Mouse (Mus musculus): Measurements from ENCODE around the gene Ssxb8. TPM values are rescaled to one million over a fixed set of nuclear protein-coding genes. Genes with fewer than 3 reads are reported as not detected.

Gene Ssxb8
- not detected in 2 replicates for polyA plus RNA-seq (2012; ENCODE audit: low replicate concordance)

DNA sequence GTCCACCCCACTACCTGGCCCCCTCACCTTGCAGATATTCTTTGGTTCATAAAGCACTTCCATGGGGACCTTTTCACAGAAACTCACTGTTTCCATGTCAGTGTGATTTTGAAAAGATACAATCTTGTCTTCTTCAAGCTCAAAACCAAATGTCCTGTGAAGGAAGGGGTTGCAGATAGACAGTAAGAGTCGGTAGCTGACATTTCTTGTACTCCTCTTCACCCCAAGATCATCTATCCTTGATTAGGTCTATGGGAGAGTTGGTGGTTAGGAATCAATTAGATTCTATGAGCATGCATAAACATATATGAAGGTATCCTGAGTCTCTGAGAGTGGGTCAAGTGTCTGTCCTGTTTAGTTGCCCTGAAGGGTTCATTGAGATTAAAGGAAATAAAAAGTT is at the start of gene Ssxb8:
Gene Ssxb8, minus strand, starts transcription at position 101 of the 400 bp plus-strand sequence.

Other genes with a start within 250 kb of the Ssxb8 start
- not detected in 2 replicates for gene Ssxb2, start 229.1 kb downstream of the Ssxb8 start, polyA plus RNA-seq (2012; ENCODE audit: low replicate concordance)
- not detected in 2 replicates for gene Gm14459, start 165.9 kb downstream of the Ssxb8 start, polyA plus RNA-seq (2012; ENCODE audit: low replicate concordance)
- not detected in 2 replicates for gene Ssxb6, start 142.6 kb downstream of the Ssxb8 start, polyA plus RNA-seq (2012; ENCODE audit: low replicate concordance)
- not detected in 2 replicates for gene Ssxb3, start 99.0 kb downstream of the Ssxb8 start, polyA plus RNA-seq (2012; ENCODE audit: low replicate concordance)
- gene Ssx9, start 57.6 kb upstream of the Ssxb8 start, polyA plus RNA-seq (2012; ENCODE audit: low replicate concordance) = not detected in 2 replicates
- not detected in 2 replicates for gene Ssxb5, start 112.8 kb upstream of the Ssxb8 start, polyA plus RNA-seq (2012; ENCODE audit: low replicate concordance)
- not detected in 2 replicates for gene Gm6592, start 153.2 kb upstream of the Ssxb8 start, polyA plus RNA-seq (2012; ENCODE audit: low replicate concordance)
- gene Gm5751, start 183.4 kb upstream of the Ssxb8 start, polyA plus RNA-seq (2012; ENCODE audit: low replicate concordance) = not detected in 2 replicates
- gene B630019K06Rik, start 201.5 kb upstream of the Ssxb8 start, polyA plus RNA-seq (2012; ENCODE audit: low replicate concordance) = 0.68 and 1.1 TPM in 2 replicates